Comparison of ENCODE assay signal across 10 mouse cellular contexts in genomic region chr2:23570563-23570962, GRCm38 (mm10). TPM values are rescaled to one million over a fixed set of nuclear protein-coding genes. Genes with fewer than 3 reads are reported as not detected.
DNase-seq lines count a peak whose midpoint lies in the region; ATAC-seq and TF ChIP-seq lines count a peak whose summit lies in the region.
"Had no signal": no experiment of that assay in that cellular context is flagged by ENCODE, and none has a peak within 500 bp of the region (broad histone marks: within the 10 kb centered on the region; RNA-seq: fewer than 3 reads in every experiment).

No protein-coding gene starts in this region.

- 79% methylated on average over 4 of the region's 4 CpGs for WGBS in kidney, embryonic 15.5 days
- 88% methylated on average over 4 of the region's 4 CpGs for WGBS in embryonic facial prominence, embryonic 13.5 days
- WGBS in limb, embryonic 10.5 days: 85% methylated on average over 4 of the region's 4 CpGs

- 0 out of 2 replicates have a peak, but pooled peaks cover 3% of the 10 kb centered on the region for H3K36me3 ChIP-seq in kidney, embryonic 15.5 days
- H3K36me3 ChIP-seq in embryonic facial prominence, embryonic 13.5 days: no peaks in the 10 kb centered on the region
- peaks cover 9% of the 10 kb centered on the region; the same call in 1 of the 2 replicates for H3K36me3 ChIP-seq in limb, embryonic 10.5 days
- no peaks in the 10 kb centered on the region for H3K36me3 ChIP-seq in myocyte (ENCODE audit: control insufficient read depth, insufficient read depth)

- DNase-seq in kidney, postnatal 4 days: no peak
- no peak for DNase-seq in limb, embryonic 10.5 days (ENCODE audit: low spot score)
- no peak for DNase-seq in urinary bladder, postnatal 36 days (ENCODE audit: low spot score in 2 of 2)
- no peak for DNase-seq in kidney, adult 11 months
- no peak for DNase-seq in adrenal gland, postnatal 25 days
- DNase-seq: cerebellum, postnatal 10 days; right cerebral cortex, adult 18-20 months had no signal

- no peak overlapping the region; the same call in 1 of the 2 replicates for H3K9ac ChIP-seq in kidney, embryonic 15.5 days
- H3K9ac ChIP-seq in embryonic facial prominence, embryonic 13.5 days: no peak overlapping the region

- peak overlapping the region; percentile 69 for H3K4me2 ChIP-seq in kidney, embryonic 15.5 days
- H3K4me2 ChIP-seq in embryonic facial prominence, embryonic 13.5 days: peak overlapping the region; percentile 88
- H3K4me2 ChIP-seq in myocyte (ENCODE audit: low read depth): peak overlapping the region; percentile 88

- no peak for ATAC-seq in kidney, embryonic 15.5 days (replicated peaks; ENCODE audit: low FRiP score)
- no peak for ATAC-seq in embryonic facial prominence, embryonic 13.5 days (ENCODE audit: insufficient number of reproducible peaks, insufficient read depth, low FRiP score, low TSS enrichment, low read depth)

- no peak for TF ChIP-seq POLR2A in myocyte (IDR thresholded peaks at IDR 0.05; ENCODE audit: insufficient read length, low read depth)

- H3K4me1 ChIP-seq in kidney, embryonic 15.5 days: peaks cover 5% of the 10 kb centered on the region
- H3K4me1 ChIP-seq in embryonic facial prominence, embryonic 13.5 days: peaks cover 8% of the 10 kb centered on the region
- H3K4me1 ChIP-seq in limb, embryonic 10.5 days: peaks cover 9% of the 10 kb centered on the region

- peak overlapping the region; percentile 90 for H3K4me3 ChIP-seq in kidney, embryonic 15.5 days (replicated peaks)
- peak overlapping the region; percentile 98 for H3K4me3 ChIP-seq in embryonic facial prominence, embryonic 13.5 days
- peak overlapping the region; percentile 94; the same call in 1 of the 2 replicates for H3K4me3 ChIP-seq in limb, embryonic 10.5 days
- peak overlapping the region; percentile 83 for H3K4me3 ChIP-seq in myocyte

- no peak overlapping the region for H3ac ChIP-seq in myocyte (ENCODE audit: control insufficient read depth, insufficient read length)

- H3K79me2 ChIP-seq in myocyte (ENCODE audit: control insufficient read depth, insufficient read depth): peaks cover 56% of the 10 kb centered on the region

- H3K27me3 ChIP-seq in kidney, embryonic 15.5 days: peaks cover 6% of the 10 kb centered on the region; the same call in 1 of the 2 replicates
- peaks cover 17% of the 10 kb centered on the region for H3K27me3 ChIP-seq in embryonic facial prominence, embryonic 13.5 days
- H3K27me3 ChIP-seq in limb, embryonic 10.5 days (ENCODE audit: low read depth, poor library complexity, severe bottlenecking): peaks cover 4% of the 10 kb centered on the region; the same call in 1 of the 2 replicates
- no peaks in the 10 kb centered on the region for H3K27me3 ChIP-seq in myocyte (ENCODE audit: control insufficient read depth, insufficient read depth, insufficient read length)

- H3K9me3 ChIP-seq in kidney, embryonic 15.5 days (replicated peaks): no peaks in the 10 kb centered on the region
- no peaks in the 10 kb centered on the region for H3K9me3 ChIP-seq in embryonic facial prominence, embryonic 13.5 days
- H3K9me3 ChIP-seq in limb, embryonic 10.5 days (replicated peaks): no peaks in the 10 kb centered on the region

- no peak overlapping the region for H3K27ac ChIP-seq in kidney, embryonic 15.5 days
- no peak overlapping the region for H3K27ac ChIP-seq in embryonic facial prominence, embryonic 13.5 days
- no peak overlapping the region for H3K27ac ChIP-seq in limb, embryonic 10.5 days

TF ChIP-seq in myocyte, 11 proteins besides CTCF, POLR2A, EP300 and RAD21:
- no peak for TF ChIP-seq TCF3 (IDR thresholded peaks at IDR 0.05; ENCODE audit: insufficient read length, low read depth)
- TF ChIP-seq SRF (IDR thresholded peaks at IDR 0.05; ENCODE audit: control insufficient read depth, insufficient read length, low read depth): no peak
- no peak for TF ChIP-seq E2F4 (IDR thresholded peaks at IDR 0.05; ENCODE audit: insufficient read depth)
- no peak for TF ChIP-seq MAX (IDR thresholded peaks at IDR 0.05; ENCODE audit: low read depth)
- TF ChIP-seq MYOD1 (IDR thresholded peaks at IDR 0.05; ENCODE audit: control insufficient read depth in 1 of 3, insufficient read length in 2 of 3, low read depth in 2 of 3): no peak
- no peak for TF ChIP-seq REST (IDR thresholded peaks at IDR 0.05; ENCODE audit: insufficient read depth, insufficient read length)
- no peak for TF ChIP-seq USF1 (IDR thresholded peaks at IDR 0.05; ENCODE audit: low read depth)
- no peak for TF ChIP-seq TCF12 (IDR thresholded peaks at IDR 0.05; ENCODE audit: insufficient read depth, poor library complexity, severe bottlenecking)
- no peak for TF ChIP-seq MYOG (IDR thresholded peaks at IDR 0.05; ENCODE audit: control insufficient read depth in 1 of 3, insufficient read depth in 1 of 3, insufficient read length in 2 of 3, low read depth in 2 of 3)
- TF ChIP-seq POLR2AphosphoS2 (IDR thresholded peaks at IDR 0.05; ENCODE audit: insufficient read length, low read depth): no peak
- TF ChIP-seq CEBPB (IDR thresholded peaks at IDR 0.05; ENCODE audit: insufficient read depth, poor library complexity, severe bottlenecking): no peak
TF ChIP-seq in myocyte: peak in this region for 0.

RNA-seq across cellular contexts. Expression of gene Spopl, which starts 1.3 kb away (rescaled TPM):
- 10.1 and 11.7 TPM in 2 replicates for polyA plus RNA-seq in kidney, embryonic 15.5 days (2015; fragmentation: Nextera tagmentation; extraction: Ambion mirVana)
- 12.9 and 13.2 TPM in 2 replicates for polyA plus RNA-seq in embryonic facial prominence, embryonic 13.5 days (2015; fragmentation: Nextera tagmentation; extraction: Ambion mirVana)
- 8.7 and 14.2 TPM in 2 replicates for polyA plus RNA-seq in limb, embryonic 10.5 days (2016; fragmentation: Nextera tagmentation; extraction: Ambion mirVana)
- 4.6 TPM for polyA plus RNA-seq in myocyte (2012; fragmentation: generic; extraction: Trizol)
- total RNA-seq in adrenal gland, postnatal 25 days (2021): 27.6 and 29.8 TPM in 2 replicates
